Mouse (Mus musculus) embryonic fibroblast, embryonic 13.5 days (primary cell): ENCODE measurements around the gene Nt5c1a.

ENCODE experiments used
- CTCF ChIP-seq: IDR thresholded peaks from 2 replicates; pipeline ENCODE4 v1.5.1; 2011; ENCODE audit warnings: mild to moderate bottlenecking, control low read depth, low read length, moderate library complexity, borderline replicate concordance; ENCODE audit not compliant: insufficient read depth
- POLR2A ChIP-seq: IDR thresholded peaks from 2 replicates; pipeline ENCODE4 v1.6.1; 2011; ENCODE audit warnings: low read depth, mild to moderate bottlenecking, control low read depth, low read length, moderate library complexity

DNA sequence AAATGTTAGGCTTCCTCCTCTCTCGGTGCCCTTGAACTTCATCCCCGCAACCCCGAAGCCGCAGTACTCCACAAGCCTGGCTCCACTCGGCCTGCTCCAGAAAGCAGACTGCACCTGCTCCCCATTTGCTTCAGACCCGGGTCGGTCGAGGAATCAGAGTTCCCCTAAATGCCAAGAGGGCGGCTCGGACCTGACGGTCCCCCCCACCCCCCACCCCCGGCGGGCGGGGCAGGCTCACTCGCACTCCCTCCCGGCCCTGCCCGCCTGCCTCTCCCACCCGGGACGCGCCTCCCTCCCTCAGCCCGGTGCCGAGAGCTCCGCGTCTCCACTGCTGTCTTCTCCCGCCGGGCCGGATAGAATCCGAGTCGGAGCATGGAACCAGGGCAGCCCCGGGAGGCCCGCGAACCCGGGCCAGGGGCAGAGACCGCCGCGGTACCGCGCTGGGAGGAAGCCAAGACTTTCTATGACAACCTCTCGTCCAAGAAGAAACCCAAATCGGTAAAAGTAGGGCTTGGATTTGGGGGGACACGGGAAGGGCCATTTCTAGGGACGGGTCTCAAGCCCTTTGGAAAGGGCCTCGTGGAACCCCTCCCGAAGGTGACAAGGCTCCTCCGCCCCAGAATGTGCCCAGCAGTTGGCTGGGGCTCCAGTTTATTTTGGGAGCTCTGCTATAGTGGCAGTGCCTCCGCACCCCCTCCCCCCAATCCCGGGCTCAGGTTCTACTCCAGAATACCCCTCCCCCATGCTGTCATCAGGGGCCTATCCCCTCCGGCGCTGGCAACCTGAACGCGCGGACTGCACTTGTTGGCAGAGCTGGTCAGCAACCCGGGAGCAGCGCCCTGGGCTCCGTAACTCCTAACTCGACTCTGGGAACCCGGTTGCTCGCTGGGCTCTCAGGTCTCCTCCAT, at the start of gene Nt5c1a:
- TF ChIP-seq CTCF = no peak
- no peak for TF ChIP-seq POLR2A
